Mouse (Mus musculus) testis, adult 2 months (tissue): ENCODE data around the gene Syndig1l.

Source experiments
- CTCF ChIP-seq: fragments of 200-500 bp; IDR thresholded peaks from 2 replicates; pipeline ENCODE4 v1.5.1; 2012; ENCODE audit warnings: low read depth, mild to moderate bottlenecking, inconsistent platforms, low read length, moderate library complexity; ENCODE audit not compliant: control insufficient read depth, insufficient read depth, insufficient replicate concordance
- POLR2A ChIP-seq: fragments of 200-500 bp; IDR thresholded peaks from 2 replicates; pipeline ENCODE4 v1.6.1; 2012; ENCODE audit warnings: low read depth, mild to moderate bottlenecking, inconsistent platforms, low read length, moderate library complexity; ENCODE audit not compliant: control insufficient read depth

- TF ChIP-seq POLR2A (no peak), CTCF (no peak)
Observed at GRCm38 (mm10) chr12:84640253-84640652, 58.4 kb downstream of the Syndig1l start.
